Mouse (Mus musculus) fibroblast of lung, adult 2 months (primary cell): ENCODE measurements at regions not wholly inside any gene's neighbourhood (a gene's known extent, or its start where the extent isn't known, plus 50 kb on each side); places are given as distances from the start of the nearest gene placed in this dataset.

Experiments
- DNase-seq: peaks from one replicate; pipeline ENCODE4 v3.0.0-alpha.2; 2011; ENCODE audit warnings: low read depth

- peak; percentile 53 for DNase-seq
Measured at GRCm38 (mm10) chr3:56590071-56590470, 406.6 kb upstream of the Nbea start.

- peak; percentile 15 for DNase-seq
Measured at GRCm38 (mm10) chr3:56575422-56575821, 391.9 kb upstream of the Nbea start.

GRCm38 (mm10) chr3:56536178-56536577 lies 352.7 kb upstream of the Nbea start:
- no peak for DNase-seq

GRCm38 (mm10) chr3:56504445-56504844 lies 320.9 kb upstream of the Nbea start:
- no peak for DNase-seq

- DNase-seq: no peak
Measured at GRCm38 (mm10) chr3:56499301-56499700, 315.8 kb upstream of the Nbea start.

GRCm38 (mm10) chr3:56493937-56494336 lies 310.4 kb upstream of the Nbea start:
- no peak for DNase-seq

GRCm38 (mm10) chr3:56489154-56489553 lies 305.7 kb upstream of the Nbea start:
- no peak for DNase-seq

GRCm38 (mm10) chr3:56485550-56486400 lies 302.3 kb upstream of the Nbea start:
- no peak for DNase-seq

GRCm38 (mm10) chr3:56484096-56484495 lies 300.6 kb upstream of the Nbea start:
- no peak for DNase-seq

GRCm38 (mm10) chr3:56483370-56483769 lies 299.9 kb upstream of the Nbea start:
- no peak for DNase-seq

- DNase-seq: no peak
Measured at GRCm38 (mm10) chr3:56479529-56479928, 296.0 kb upstream of the Nbea start.

GRCm38 (mm10) chr3:56478544-56479140 lies 295.1 kb upstream of the Nbea start:
- DNase-seq: no peak

GRCm38 (mm10) chr3:56475529-56476527 lies 292.3 kb upstream of the Nbea start:
- no peak for DNase-seq

- DNase-seq: no peak
Measured at GRCm38 (mm10) chr3:56472651-56473050, 289.1 kb upstream of the Nbea start.

GRCm38 (mm10) chr3:56471823-56472222 lies 288.3 kb upstream of the Nbea start:
- no peak for DNase-seq

- no peak for DNase-seq
Measured at GRCm38 (mm10) chr3:56471185-56471584, 287.7 kb upstream of the Nbea start.

- DNase-seq: no peak
Measured at GRCm38 (mm10) chr3:56457625-56458024, 274.1 kb upstream of the Nbea start.

- DNase-seq: no peak
Measured at GRCm38 (mm10) chr3:56456317-56456716, 272.8 kb upstream of the Nbea start.

- peak; percentile 33 for DNase-seq
Measured at GRCm38 (mm10) chr3:56438900-56439299, 255.4 kb upstream of the Nbea start.

- peak; percentile 12 for DNase-seq
Measured at GRCm38 (mm10) chr3:56438020-56438747, 254.7 kb upstream of the Nbea start.

- DNase-seq: no peak
Measured at GRCm38 (mm10) chr3:56437058-56437457, 253.6 kb upstream of the Nbea start.

- peak; percentile 63 for DNase-seq
Measured at GRCm38 (mm10) chr3:56433495-56433894, 250.0 kb upstream of the Nbea start.
